Comparison of ENCODE assay signal across 24 mouse cellular contexts in genomic region chr5:91603347-91603746, GRCm38 (mm10).
DNase-seq lines count a peak whose midpoint lies in the region; ATAC-seq lines count a peak whose summit lies in the region.
"Had no signal": no experiment of that assay in that cellular context is flagged by ENCODE, and none has a peak within 500 bp of the region (broad histone marks: within the 10 kb centered on the region; RNA-seq: fewer than 3 reads in every experiment).

No protein-coding gene starts in this region.

- no peaks in the 10 kb centered on the region for H3K36me3 ChIP-seq in intestine, embryonic 15.5 days
- H3K36me3 ChIP-seq in intestine, embryonic 16.5 days (ENCODE audit: control insufficient read depth, insufficient read depth, low read length), result no peaks in the 10 kb centered on the region
- H3K36me3 ChIP-seq in embryonic facial prominence, embryonic 15.5 days, result no peaks in the 10 kb centered on the region
- H3K36me3 ChIP-seq in neural tube, embryonic 14.5 days (ENCODE audit: control insufficient read depth, insufficient read depth, low read length), result no peaks in the 10 kb centered on the region
- H3K36me3 ChIP-seq: hindbrain, embryonic 13.5 days; limb, embryonic 15.5 days; midbrain, embryonic 10.5 days; midbrain, embryonic 15.5 days had no signal

- H3K9me3 ChIP-seq in intestine, embryonic 15.5 days, result no peaks in the 10 kb centered on the region
- no peaks in the 10 kb centered on the region for H3K9me3 ChIP-seq in intestine, embryonic 16.5 days (ENCODE audit: control insufficient read depth, low read length)
- no peaks in the 10 kb centered on the region for H3K9me3 ChIP-seq in embryonic facial prominence, embryonic 15.5 days (replicated peaks)
- H3K9me3 ChIP-seq in neural tube, embryonic 14.5 days (ENCODE audit: control insufficient read depth, low read length), result no peaks in the 10 kb centered on the region
- H3K9me3 ChIP-seq: hindbrain, embryonic 13.5 days; limb, embryonic 15.5 days; midbrain, embryonic 10.5 days; midbrain, embryonic 15.5 days had no signal

- no peaks in the 10 kb centered on the region for H3K27me3 ChIP-seq in intestine, embryonic 15.5 days (replicated peaks)
- no peaks in the 10 kb centered on the region; the same call in 1 of the 2 replicates for H3K27me3 ChIP-seq in intestine, embryonic 16.5 days (replicated peaks; ENCODE audit: control insufficient read depth, insufficient read depth, low read length)
- H3K27me3 ChIP-seq in embryonic facial prominence, embryonic 15.5 days, result no peaks in the 10 kb centered on the region
- no peaks in the 10 kb centered on the region for H3K27me3 ChIP-seq in neural tube, embryonic 14.5 days (ENCODE audit: control insufficient read depth, insufficient read depth, low read length)
- H3K27me3 ChIP-seq: hindbrain, embryonic 13.5 days; limb, embryonic 15.5 days; midbrain, embryonic 15.5 days had no signal

- H3K27ac ChIP-seq in intestine, embryonic 15.5 days, result no peak overlapping the region
- H3K27ac ChIP-seq in intestine, embryonic 16.5 days (ENCODE audit: low read length), result no peak overlapping the region
- H3K27ac ChIP-seq in embryonic facial prominence, embryonic 15.5 days (replicated peaks), result no peak overlapping the region
- H3K27ac ChIP-seq in neural tube, embryonic 14.5 days (ENCODE audit: low read depth, low read length), result no peak overlapping the region
- H3K27ac ChIP-seq: hindbrain, embryonic 13.5 days; limb, embryonic 15.5 days; liver, embryonic 14.5 days; midbrain, embryonic 10.5 days; midbrain, embryonic 15.5 days had no signal

- ATAC-seq in intestine, embryonic 15.5 days, result 0 out of 2 replicates have a peak, but pooled peaks have one; percentile 23
- ATAC-seq in intestine, embryonic 16.5 days, result no peak
- peak; percentile 52; the same call in 1 of the 2 replicates for ATAC-seq in embryonic facial prominence, embryonic 15.5 days (ENCODE audit: insufficient number of reproducible peaks, low FRiP score, low TSS enrichment, low read depth)
- peak; percentile 12; the same call in 1 of the 2 replicates for ATAC-seq in neural tube, embryonic 14.5 days (ENCODE audit: low read depth)
- ATAC-seq: CD4-positive, CD25-positive, alpha-beta regulatory T cell, adult 4 months; forebrain, embryonic 14.5 days; midbrain, embryonic 15.5 days had no signal

- DNase-seq in kidney, postnatal 4 days, result peak; percentile 16 to 27
- no peak for DNase-seq in kidney, postnatal 10 days
- DNase-seq in lung, postnatal 4 days, result no peak
- DNase-seq: adrenal gland, adult 2 months; adrenal gland, postnatal 36 days; cerebellum, adult 18-20 months; cerebellum, postnatal 10 days; gastrocnemius, postnatal 36 days; heart, adult 18-20 months; heart, postnatal 36 days; lung, adult 2 months; lung, postnatal 10 days had no signal

- H3K4me3 ChIP-seq in intestine, embryonic 15.5 days (replicated peaks), result no peak overlapping the region
- no peak overlapping the region for H3K4me3 ChIP-seq in intestine, embryonic 16.5 days (ENCODE audit: low read length)
- no peak overlapping the region for H3K4me3 ChIP-seq in embryonic facial prominence, embryonic 15.5 days (replicated peaks)
- H3K4me3 ChIP-seq in neural tube, embryonic 14.5 days (ENCODE audit: low read depth, low read length), result no peak overlapping the region
- H3K4me3 ChIP-seq: hindbrain, embryonic 13.5 days; limb, embryonic 15.5 days; midbrain, embryonic 10.5 days; midbrain, embryonic 15.5 days had no signal

- no peaks in the 10 kb centered on the region for H3K4me1 ChIP-seq in intestine, embryonic 15.5 days (replicated peaks)
- H3K4me1 ChIP-seq in intestine, embryonic 16.5 days (ENCODE audit: control insufficient read depth, insufficient read depth, low read length), result peaks cover 4% of the 10 kb centered on the region; the same call in 1 of the 2 replicates
- peaks cover 10% of the 10 kb centered on the region for H3K4me1 ChIP-seq in embryonic facial prominence, embryonic 15.5 days
- peaks cover 8% of the 10 kb centered on the region; the same call in 1 of the 2 replicates for H3K4me1 ChIP-seq in neural tube, embryonic 14.5 days (ENCODE audit: control insufficient read depth, insufficient read depth, low read length)
- H3K4me1 ChIP-seq: midbrain, embryonic 10.5 days; midbrain, embryonic 15.5 days had no signal

- no peak overlapping the region for H3K9ac ChIP-seq in intestine, embryonic 15.5 days
- no peak overlapping the region for H3K9ac ChIP-seq in intestine, embryonic 16.5 days (ENCODE audit: low read depth, low read length)
- no peak overlapping the region for H3K9ac ChIP-seq in embryonic facial prominence, embryonic 15.5 days
- no peak overlapping the region for H3K9ac ChIP-seq in neural tube, embryonic 14.5 days (replicated peaks; ENCODE audit: low read depth, low read length)
- H3K9ac ChIP-seq: hindbrain, embryonic 13.5 days; limb, embryonic 15.5 days; liver, embryonic 14.5 days; midbrain, embryonic 15.5 days had no signal

- H3K4me2 ChIP-seq in intestine, embryonic 15.5 days (replicated peaks), result no peak overlapping the region
- no peak overlapping the region for H3K4me2 ChIP-seq in intestine, embryonic 16.5 days (ENCODE audit: low read depth, low read length)
- no peak overlapping the region for H3K4me2 ChIP-seq in embryonic facial prominence, embryonic 15.5 days (replicated peaks)
- H3K4me2 ChIP-seq in neural tube, embryonic 14.5 days (ENCODE audit: low read depth, low read length), result no peak overlapping the region; the same call in 1 of the 2 replicates
- H3K4me2 ChIP-seq: heart, embryonic 11.5 days; hindbrain, embryonic 13.5 days; limb, embryonic 15.5 days; midbrain, embryonic 15.5 days had no signal

- WGBS in intestine, embryonic 15.5 days, result 41% methylated on average over 7 of the region's 7 CpGs
- WGBS in intestine, embryonic 16.5 days, result 45% methylated on average over 7 of the region's 7 CpGs
- 47% methylated on average over 7 of the region's 7 CpGs for WGBS in embryonic facial prominence, embryonic 15.5 days
- 55% methylated on average over 7 of the region's 7 CpGs for WGBS in neural tube, embryonic 14.5 days

Comparison
In these comparisons a context has a peak if more than half of its experiments do, and no peak if none do; other contexts are left out.
1. DNase-seq: peak in kidney, postnatal 4 days (2 of 2); none in kidney, postnatal 10 days (single experiment) and lung, postnatal 4 days (0 of 2).